Mouse (Mus musculus) hindbrain, postnatal 0 days (tissue): Measurements from ENCODE around the gene Ccdc170. TPM values are rescaled to one million over a fixed set of nuclear protein-coding genes. Genes with fewer than 3 reads are reported as not detected.

Experiments used
- ATAC-seq: fragments of 200-750 bp; cut with Nextera tagmentation; 2 replicates; pipeline ENCODE4 v1.8.0; 2017; ENCODE audit warnings: mild to moderate bottlenecking, moderate TSS enrichment, moderate library complexity
- DNase-seq: peaks from one replicate; pipeline ENCODE4 v3.0.0-alpha.2; 2015; ENCODE audit warnings: low spot score
- H3K27ac ChIP-seq: fragments of 300-500 bp; sonication (generic); 2 replicates; pipeline ENCODE4 v1.5.1; 2014; ENCODE audit warnings: mild to moderate bottlenecking
- H3K27me3 ChIP-seq: fragments of 300-500 bp; sonication (generic); 2 replicates; pipeline ENCODE4 v1.6.1; 2014; ENCODE audit warnings: low read length, mixed read lengths; ENCODE audit not compliant: insufficient read depth
- H3K36me3 ChIP-seq: fragments of 300-500 bp; sonication (generic); 2 replicates; pipeline ENCODE4 v1.6.1; 2014; ENCODE audit warnings: low read length, mixed read lengths; ENCODE audit not compliant: insufficient read depth
- H3K4me1 ChIP-seq: fragments of 300-500 bp; sonication (generic); 2 replicates; pipeline ENCODE4 v1.6.1; 2014; ENCODE audit warnings: antibody characterized with exemption, low read length, mixed read lengths; ENCODE audit not compliant: insufficient read depth
- H3K4me2 ChIP-seq: fragments of 300-500 bp; sonication (generic); 2 replicates; pipeline ENCODE4 v1.6.1; 2014; ENCODE audit warnings: low read depth, mild to moderate bottlenecking, low read length, moderate library complexity, mixed read lengths
- H3K4me3 ChIP-seq: fragments of 300-500 bp; sonication (generic); 2 replicates; pipeline ENCODE4 v1.5.1; 2014; ENCODE audit warnings: low read length
- H3K9ac ChIP-seq: fragments of 300-500 bp; sonication (generic); replicated peaks from 2 replicates; pipeline ENCODE4 v1.6.1; 2014; ENCODE audit warnings: mild to moderate bottlenecking, low read length, moderate library complexity, mixed read lengths
- H3K9me3 ChIP-seq: fragments of 300-500 bp; sonication (generic); 2 replicates; pipeline ENCODE4 v1.6.1; 2016; ENCODE audit warnings: low read length, mixed read lengths
- CTCF ChIP-seq: IDR thresholded peaks from 2 replicates; pipeline ENCODE4 v1.5.1; 2016; ENCODE audit warnings: antibody characterized with exemption, control low read depth, low read depth
- WGBS: fragments of 180-500 bp; shearing (Covaris S2); extraction: QIAGEN DNeasy Blood & Tissue Kit; methylation state at CpG from one replicate; pipeline ENCODE4 v1.1.7; 2014; 5-methylcytosine and 5-hydroxymethylcytosine counted together
- polyA plus RNA-seq: library from polyadenylated mRNA; unstranded; fragments of >200 nt; fragmentation: Nextera tagmentation; extraction: Ambion mirVana; gene quantifications from 2 replicates; pipeline ENCODE4 v1.2.1, GENCODE M21; 2015
- total RNA-seq: library from RNA; depleted of rRNA; stranded (reverse); fragments of >200 nt; gene quantifications from 2 replicates; pipeline ENCODE4 v1.2.3, GENCODE M21; 2014

Ccdc170 gene
- total and polyA plus RNA-seq, 2 experiments from 2014 or later, result 0.36 to 0.99 TPM

- Histone ChIP-seq H3K4me3 (no peak overlapping the region), H3K27ac (no peak overlapping the region), H3K36me3 (no peaks in the 10 kb centered on the region), H3K9ac (no peak overlapping the region), H3K27me3 (no peaks in the 10 kb centered on the region), H3K4me2 (no peak overlapping the region), H3K9me3 (no peaks in the 10 kb centered on the region), H3K4me1 (no peaks in the 10 kb centered on the region)
- no peak for DNase-seq
- TF ChIP-seq CTCF, result no peak
- ATAC-seq, result no peak
- WGBS, result 84% methylated on average over 2 of the region's 2 CpGs
Observed at GRCm38 (mm10) chr10:4517614-4518013, 35.3 kb downstream of the Ccdc170 start.

GRCm38 (mm10) chr10:4519645-4520044, 37.3 kb downstream of the Ccdc170 start:
- DNase-seq, result no peak
- ATAC-seq, result no peak
- TF ChIP-seq CTCF, result no peak

GRCm38 (mm10) chr10:4520394-4521102, 38.2 kb downstream of the Ccdc170 start:
- ATAC-seq (peak; percentile 77), DNase-seq (peak; percentile 69)
- 40% methylated on average over 6 of the region's 6 CpGs for WGBS

More at GRCm38 (mm10) chr10:4519645-4520044, 37.3 kb downstream of the Ccdc170 start:
- Histone ChIP-seq H3K9ac (no peak overlapping the region), H3K27me3 (no peaks in the 10 kb centered on the region), H3K4me3 (no peak overlapping the region), H3K27ac (no peak overlapping the region), H3K4me2 (no peak overlapping the region), H3K36me3 (no peaks in the 10 kb centered on the region), H3K4me1 (no peaks in the 10 kb centered on the region), H3K9me3 (no peaks in the 10 kb centered on the region)
- 76% methylated on average over 3 of the region's 3 CpGs for WGBS

GRCm38 (mm10) chr10:4522116-4522515, 39.8 kb downstream of the Ccdc170 start:
- Histone ChIP-seq H3K4me1 (no peaks in the 10 kb centered on the region), H3K9me3 (no peaks in the 10 kb centered on the region), H3K27me3 (no peaks in the 10 kb centered on the region), H3K4me3 (no peak overlapping the region), H3K9ac (no peak overlapping the region), H3K27ac (no peak overlapping the region), H3K36me3 (no peaks in the 10 kb centered on the region), H3K4me2 (no peak overlapping the region)
- ATAC-seq (no peak), DNase-seq (no peak)
- WGBS, result 97% methylated on average over 3 of the region's 3 CpGs
- TF ChIP-seq CTCF, result no peak

More at GRCm38 (mm10) chr10:4520394-4521102, 38.2 kb downstream of the Ccdc170 start:
- Histone ChIP-seq H3K36me3 (no peaks in the 10 kb centered on the region), H3K9me3 (no peaks in the 10 kb centered on the region), H3K27me3 (no peaks in the 10 kb centered on the region), H3K4me3 (no peak overlapping the region), H3K27ac (no peak overlapping the region), H3K4me2 (no peak overlapping the region), H3K4me1 (no peaks in the 10 kb centered on the region), H3K9ac (no peak overlapping the region)
- peak; percentile 64 for TF ChIP-seq CTCF

DNA sequence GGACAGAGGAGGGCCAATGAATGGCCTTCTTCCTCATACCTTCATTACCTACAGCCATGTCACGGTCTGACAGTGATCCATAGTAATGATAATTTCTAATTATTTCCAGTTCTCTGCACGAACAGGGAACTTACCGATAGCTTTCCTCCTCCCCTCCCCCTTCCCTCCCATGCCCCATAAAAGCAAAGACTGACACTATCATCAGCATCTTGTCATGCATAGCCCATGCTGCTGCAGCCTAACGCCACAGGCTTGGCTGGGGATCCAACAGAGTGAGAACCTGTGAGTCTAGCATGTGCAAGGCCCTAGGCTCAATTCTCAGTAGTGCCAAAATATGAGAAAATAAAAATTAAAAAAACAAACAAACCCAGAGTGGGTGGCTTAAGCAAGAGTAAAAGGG, 40.8 kb downstream of the Ccdc170 start:
- Histone ChIP-seq H3K4me3 (no peak overlapping the region), H3K4me1 (no peaks in the 10 kb centered on the region), H3K9ac (no peak overlapping the region), H3K27me3 (no peaks in the 10 kb centered on the region), H3K9me3 (no peaks in the 10 kb centered on the region), H3K36me3 (no peaks in the 10 kb centered on the region), H3K4me2 (no peak overlapping the region), H3K27ac (no peak overlapping the region)
- ATAC-seq (no peak), DNase-seq (no peak)
- WGBS, result 46% methylated on average over 4 of the region's 4 CpGs
- no peak for TF ChIP-seq CTCF

GRCm38 (mm10) chr10:4528043-4528442, 45.7 kb downstream of the Ccdc170 start:
- WGBS, result 19% methylated on average over 7 of the region's 7 CpGs

DNA sequence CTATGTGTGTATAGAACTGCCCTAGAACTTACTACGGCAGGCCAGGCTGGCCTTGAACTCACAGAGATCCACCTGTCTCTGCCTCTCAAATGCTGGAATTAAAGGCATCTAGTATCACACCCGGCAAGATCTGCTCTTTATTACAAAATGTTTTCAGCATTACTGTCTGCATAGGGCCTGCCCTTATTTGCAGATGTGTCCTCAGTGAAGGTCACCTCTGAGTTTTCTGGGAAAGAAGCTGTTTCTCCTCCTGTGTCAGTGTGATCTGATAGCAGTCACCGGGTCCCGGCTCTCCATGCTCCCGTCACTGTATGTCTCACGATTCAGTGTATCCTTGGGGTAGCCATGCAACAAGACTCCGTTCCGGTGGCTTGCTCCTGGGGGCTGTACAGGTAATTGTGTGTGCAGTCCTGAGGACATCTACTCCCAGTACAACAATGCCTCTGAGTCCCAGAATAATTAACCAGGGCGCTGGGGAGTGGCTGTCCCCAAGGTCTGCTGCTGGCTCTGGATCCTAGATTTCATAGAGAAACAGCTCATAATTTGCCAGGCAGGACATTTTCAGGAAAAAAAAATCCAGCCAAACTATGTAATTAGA, 48.4 kb downstream of the Ccdc170 start:
- ATAC-seq (no peak), DNase-seq (no peak)
- no peaks in the 10 kb centered on the region for H3K4me1 ChIP-seq
- H3K27me3 ChIP-seq, result no peaks in the 10 kb centered on the region
- H3K4me3 ChIP-seq, result no peak overlapping the region
- 82% methylated on average over 9 of the region's 9 CpGs for WGBS
- H3K9ac ChIP-seq, result no peak overlapping the region
- H3K9me3 ChIP-seq, result no peaks in the 10 kb centered on the region
- H3K4me2 ChIP-seq, result no peak overlapping the region
- no peak overlapping the region for H3K27ac ChIP-seq
- H3K36me3 ChIP-seq, result no peaks in the 10 kb centered on the region
- no peak for TF ChIP-seq CTCF

More at GRCm38 (mm10) chr10:4528043-4528442, 45.7 kb downstream of the Ccdc170 start:
- no peak for ATAC-seq
- Histone ChIP-seq H3K9me3 (no peaks in the 10 kb centered on the region), H3K27ac (no peak overlapping the region), H3K9ac (no peak overlapping the region), H3K4me2 (no peak overlapping the region), H3K4me3 (no peak overlapping the region), H3K36me3 (no peaks in the 10 kb centered on the region), H3K4me1 (no peaks in the 10 kb centered on the region), H3K27me3 (no peaks in the 10 kb centered on the region)
- no peak for DNase-seq
- TF ChIP-seq CTCF, result no peak
